Mouse (Mus musculus) cerebellum, adult 11 months (tissue): Measurements from ENCODE around the gene Rhebl1.

Experiments
- DNase-seq: peaks from one replicate; pipeline ENCODE4 v3.0.0; 2022

Gene Rhebl1

GRCm38 (mm10) chr15:98871070-98871915, 23.0 kb downstream of the Rhebl1 start, which contains the start of gene Kmt2d:
Gene Kmt2d (minus strand): TSS chr15:98871204.
- DNase-seq, result no peak

GRCm38 (mm10) chr15:98870179-98871069, 23.9 kb downstream of the Rhebl1 start:
- peak; percentile 59 for DNase-seq

GRCm38 (mm10) chr15:98869342-98870178, 24.8 kb downstream of the Rhebl1 start:
- DNase-seq, result no peak

GRCm38 (mm10) chr15:98868346-98869063, 25.8 kb downstream of the Rhebl1 start:
- DNase-seq, result no peak

- no peak for DNase-seq
Observed at GRCm38 (mm10) chr15:98867321-98867720, 27.0 kb downstream of the Rhebl1 start.

GRCm38 (mm10) chr15:98866501-98866900, 27.8 kb downstream of the Rhebl1 start:
- DNase-seq, result no peak

- no peak for DNase-seq
Observed at GRCm38 (mm10) chr15:98865771-98866170, 28.6 kb downstream of the Rhebl1 start.

- DNase-seq, result no peak
Observed at GRCm38 (mm10) chr15:98864951-98865350, 29.4 kb downstream of the Rhebl1 start.

GRCm38 (mm10) chr15:98863451-98863958, 30.8 kb downstream of the Rhebl1 start:
- no peak for DNase-seq

- DNase-seq, result no peak
Observed at GRCm38 (mm10) chr15:98861701-98862410, 32.5 kb downstream of the Rhebl1 start.

- DNase-seq, result no peak
Observed at GRCm38 (mm10) chr15:98860921-98861320, 33.4 kb downstream of the Rhebl1 start.

- DNase-seq, result no peak
Observed at GRCm38 (mm10) chr15:98859319-98860043, 34.9 kb downstream of the Rhebl1 start.

- DNase-seq, result no peak
Observed at GRCm38 (mm10) chr15:98854214-98854613, 40.1 kb downstream of the Rhebl1 start.

- no peak for DNase-seq
Observed at GRCm38 (mm10) chr15:98853161-98853937, 41.0 kb downstream of the Rhebl1 start.

- DNase-seq, result no peak
Observed at GRCm38 (mm10) chr15:98852733-98853132, 41.6 kb downstream of the Rhebl1 start.

- no peak for DNase-seq
Observed at GRCm38 (mm10) chr15:98852071-98852470, 42.3 kb downstream of the Rhebl1 start.

GRCm38 (mm10) chr15:98851229-98851818, 43.0 kb downstream of the Rhebl1 start:
- peak; percentile 16 for DNase-seq

- peak; percentile 31 for DNase-seq
Observed at GRCm38 (mm10) chr15:98850668-98851067, 43.7 kb downstream of the Rhebl1 start.

- DNase-seq, result peak; percentile 18
Observed at GRCm38 (mm10) chr15:98849956-98850600, 44.3 kb downstream of the Rhebl1 start.
